Mouse (Mus musculus): ENCODE measurements at regions not wholly inside any gene's neighbourhood (a gene's known extent, or its start where the extent isn't known, plus 50 kb on each side); places are given as distances from the start of the nearest gene placed in this dataset.

GRCm38 (mm10) chr13:53900406-53901025, 155.0 kb downstream of the Drd1 start:
- WGBS = 88% methylated on average over 3 of the region's 3 CpGs
- Histone ChIP-seq H3K36me3 (no peaks in the 10 kb centered on the region), H3K4me1 (peaks cover 8% of the 10 kb centered on the region), H3K27me3 (no peaks in the 10 kb centered on the region), H3K27ac (replicated peaks) (no peak overlapping the region), H3K9ac (replicated peaks) (no peak overlapping the region), H3K4me2 (replicated peaks) (no peak overlapping the region), H3K4me3 (no peak overlapping the region), H3K9me3 (no peaks in the 10 kb centered on the region)
- ATAC-seq (ENCODE audit: low FRiP score, low read depth) = no peak

- H3K4me3 ChIP-seq = no peak overlapping the region
- no peak overlapping the region for H3K9ac ChIP-seq (replicated peaks)
- H3K9me3 ChIP-seq = no peaks in the 10 kb centered on the region
- 68% methylated on average over 10 of the region's 10 CpGs for WGBS
- no peak overlapping the region for H3K4me2 ChIP-seq (replicated peaks)
- no peak overlapping the region for H3K27ac ChIP-seq (replicated peaks)
- ATAC-seq (ENCODE audit: low FRiP score, low read depth) = no peak
- no peaks in the 10 kb centered on the region for H3K27me3 ChIP-seq
- no peaks in the 10 kb centered on the region for H3K36me3 ChIP-seq
- peaks cover under 1% of the 10 kb centered on the region; the same call in 1 of the 2 replicates for H3K4me1 ChIP-seq
Measured at GRCm38 (mm10) chr13:53898351-53898750, 157.2 kb downstream of the Drd1 start.

GRCm38 (mm10) chr13:53897176-53897575, 158.3 kb downstream of the Drd1 start:
- no peak for ATAC-seq (ENCODE audit: low FRiP score, low read depth)
- Histone ChIP-seq H3K27me3 (no peaks in the 10 kb centered on the region), H3K27ac (replicated peaks) (no peak overlapping the region), H3K9ac (replicated peaks) (no peak overlapping the region), H3K36me3 (no peaks in the 10 kb centered on the region), H3K4me1 (no peaks in the 10 kb centered on the region), H3K4me3 (no peak overlapping the region), H3K9me3 (no peaks in the 10 kb centered on the region), H3K4me2 (replicated peaks) (no peak overlapping the region)
- 91% methylated on average over 2 of the region's 2 CpGs for WGBS

- Histone ChIP-seq H3K36me3 (no peaks in the 10 kb centered on the region), H3K9me3 (no peaks in the 10 kb centered on the region), H3K4me3 (no peak overlapping the region), H3K4me1 (no peaks in the 10 kb centered on the region), H3K9ac (replicated peaks) (no peak overlapping the region), H3K27ac (replicated peaks) (no peak overlapping the region), H3K4me2 (replicated peaks) (no peak overlapping the region), H3K27me3 (no peaks in the 10 kb centered on the region)
- no peak for ATAC-seq (ENCODE audit: low FRiP score, low read depth)
- WGBS = 95% methylated on average over 3 of the region's 3 CpGs
Measured at GRCm38 (mm10) chr13:53888411-53888810, 167.1 kb downstream of the Drd1 start.

- 84% methylated on average over 10 of the region's 10 CpGs for WGBS
- H3K9me3 ChIP-seq = no peaks in the 10 kb centered on the region
- H3K27me3 ChIP-seq = no peaks in the 10 kb centered on the region
- H3K4me2 ChIP-seq (replicated peaks) = no peak overlapping the region
- ATAC-seq (ENCODE audit: low FRiP score, low read depth) = no peak
- H3K4me3 ChIP-seq = no peak overlapping the region
- no peak overlapping the region for H3K9ac ChIP-seq (replicated peaks)
- H3K27ac ChIP-seq (replicated peaks) = no peak overlapping the region
- H3K4me1 ChIP-seq = no peaks in the 10 kb centered on the region
- H3K36me3 ChIP-seq = no peaks in the 10 kb centered on the region
Measured at GRCm38 (mm10) chr13:53885756-53886155, 169.7 kb downstream of the Drd1 start.

GRCm38 (mm10) chr13:53883206-53883605, 172.3 kb downstream of the Drd1 start:
- Histone ChIP-seq H3K27ac (replicated peaks) (no peak overlapping the region), H3K4me2 (replicated peaks) (no peak overlapping the region), H3K36me3 (no peaks in the 10 kb centered on the region), H3K4me3 (no peak overlapping the region), H3K9ac (replicated peaks) (no peak overlapping the region), H3K4me1 (no peaks in the 10 kb centered on the region), H3K27me3 (no peaks in the 10 kb centered on the region), H3K9me3 (0 out of 2 replicates have a peak, but pooled peaks cover 6% of the 10 kb centered on the region)
- no peak for ATAC-seq (ENCODE audit: low FRiP score, low read depth)
- 86% methylated on average over 6 of the region's 6 CpGs for whole genome bisulfite sequencing

GRCm38 (mm10) chr13:53880466-53881250, 174.8 kb downstream of the Drd1 start:
- 68% methylated on average over 10 of the region's 10 CpGs for WGBS
- Histone ChIP-seq H3K4me1 (no peaks in the 10 kb centered on the region), H3K27ac (replicated peaks) (no peak overlapping the region), H3K9me3 (0 out of 2 replicates have a peak, but pooled peaks cover 6% of the 10 kb centered on the region), H3K4me2 (replicated peaks) (no peak overlapping the region), H3K27me3 (no peaks in the 10 kb centered on the region), H3K4me3 (no peak overlapping the region), H3K36me3 (no peaks in the 10 kb centered on the region), H3K9ac (replicated peaks) (no peak overlapping the region)
- no peak for ATAC-seq (ENCODE audit: low FRiP score, low read depth)

- Histone ChIP-seq H3K9me3 (0 out of 2 replicates have a peak, but pooled peaks cover 6% of the 10 kb centered on the region), H3K9ac (replicated peaks) (no peak overlapping the region), H3K4me1 (no peaks in the 10 kb centered on the region), H3K4me3 (no peak overlapping the region), H3K4me2 (replicated peaks) (no peak overlapping the region), H3K27ac (replicated peaks) (no peak overlapping the region), H3K36me3 (no peaks in the 10 kb centered on the region), H3K27me3 (no peaks in the 10 kb centered on the region)
- 80% methylated on average over 4 of the region's 4 CpGs for WGBS
- no peak for ATAC-seq (ENCODE audit: low FRiP score, low read depth)
Measured at GRCm38 (mm10) chr13:53875546-53875945, 180.0 kb downstream of the Drd1 start.

GRCm38 (mm10) chr13:53865323-53865722, 190.2 kb downstream of the Drd1 start:
- no peak for ATAC-seq (ENCODE audit: low FRiP score, low read depth)
- 80% methylated on average over 5 of the region's 5 CpGs for WGBS
- H3K9me3 ChIP-seq = no peaks in the 10 kb centered on the region
- no peaks in the 10 kb centered on the region for H3K27me3 ChIP-seq
- H3K4me1 ChIP-seq = no peaks in the 10 kb centered on the region; the same call in 1 of the 2 replicates
- no peak overlapping the region for H3K4me3 ChIP-seq
- H3K27ac ChIP-seq (replicated peaks) = no peak overlapping the region
- no peak overlapping the region for H3K4me2 ChIP-seq (replicated peaks)
- H3K9ac ChIP-seq (replicated peaks) = no peak overlapping the region
- no peaks in the 10 kb centered on the region for H3K36me3 ChIP-seq

- H3K27ac ChIP-seq (replicated peaks) = no peak overlapping the region
- no peak for ATAC-seq (ENCODE audit: low FRiP score, low read depth)
- H3K4me2 ChIP-seq (replicated peaks) = no peak overlapping the region
- no peaks in the 10 kb centered on the region for H3K9me3 ChIP-seq
- H3K27me3 ChIP-seq = no peaks in the 10 kb centered on the region
- H3K4me3 ChIP-seq = no peak overlapping the region
- 68% methylated on average over 4 of the region's 4 CpGs for WGBS
- no peak overlapping the region for H3K9ac ChIP-seq (replicated peaks)
- H3K4me1 ChIP-seq = no peaks in the 10 kb centered on the region; the same call in 1 of the 2 replicates
- H3K36me3 ChIP-seq = no peaks in the 10 kb centered on the region
Measured at GRCm38 (mm10) chr13:53862336-53862735, 193.2 kb downstream of the Drd1 start.

GRCm38 (mm10) chr13:53854196-53854595, 201.3 kb downstream of the Drd1 start:
- Histone ChIP-seq H3K36me3 (no peaks in the 10 kb centered on the region), H3K4me1 (no peaks in the 10 kb centered on the region), H3K9ac (replicated peaks) (no peak overlapping the region), H3K4me2 (replicated peaks) (no peak overlapping the region), H3K4me3 (no peak overlapping the region), H3K27me3 (no peaks in the 10 kb centered on the region), H3K27ac (replicated peaks) (no peak overlapping the region), H3K9me3 (no peaks in the 10 kb centered on the region)
- WGBS = 62% methylated on average over 2 of the region's 2 CpGs
- no peak for ATAC-seq (ENCODE audit: low FRiP score, low read depth)

- ATAC-seq (ENCODE audit: low FRiP score, low read depth) = no peak
- H3K4me1 ChIP-seq = no peaks in the 10 kb centered on the region
Measured at GRCm38 (mm10) chr13:53850146-53850545, 205.4 kb downstream of the Drd1 start.

More at GRCm38 (mm10) chr13:53850146-53850545, 205.4 kb downstream of the Drd1 start:
- Histone ChIP-seq H3K4me3 (no peak overlapping the region), H3K36me3 (no peaks in the 10 kb centered on the region), H3K9me3 (no peaks in the 10 kb centered on the region), H3K9ac (replicated peaks) (no peak overlapping the region), H3K27ac (replicated peaks) (no peak overlapping the region), H3K4me2 (replicated peaks) (no peak overlapping the region), H3K27me3 (no peaks in the 10 kb centered on the region)
- WGBS = 78% methylated on average over 9 of the region's 9 CpGs

Measured in midbrain, embryonic 12.5 days (tissue).